Mouse (Mus musculus) ovary, postnatal 10 days (tissue): ENCODE measurements around the gene Rab27a.

Experiments used
- DNase-seq: peaks from one replicate; pipeline ENCODE4 v3.0.0; 2022; ENCODE audit warnings: low spot score

Gene Rab27a

GRCm38 (mm10) chr9:73044146-73045079 is at the start of gene Rab27a:
Gene Rab27a (plus strand): TSS chr9:73044854.
- peak; percentile 39 for DNase-seq

DNA sequence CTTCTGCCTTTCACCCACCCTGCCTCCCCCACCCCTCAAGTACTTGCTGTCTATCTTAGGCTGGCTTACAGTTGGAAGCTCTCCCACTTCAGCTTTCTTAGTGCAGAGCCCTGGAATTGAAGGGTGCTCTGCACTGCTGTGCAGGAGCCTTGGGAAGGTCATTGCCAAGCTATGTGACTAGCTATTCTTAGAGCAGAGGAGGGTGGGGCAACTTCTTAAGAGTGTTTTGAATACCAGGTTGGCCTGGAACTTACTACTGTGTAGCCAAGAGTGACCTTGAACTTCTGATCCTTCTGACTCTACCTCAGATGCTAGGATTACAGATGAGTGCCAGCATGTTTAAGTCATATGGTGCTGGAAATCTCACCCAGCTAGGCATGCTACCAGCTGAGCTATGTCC is 48.5 kb upstream of the Rab27a start:
- DNase-seq: no peak

DNA sequence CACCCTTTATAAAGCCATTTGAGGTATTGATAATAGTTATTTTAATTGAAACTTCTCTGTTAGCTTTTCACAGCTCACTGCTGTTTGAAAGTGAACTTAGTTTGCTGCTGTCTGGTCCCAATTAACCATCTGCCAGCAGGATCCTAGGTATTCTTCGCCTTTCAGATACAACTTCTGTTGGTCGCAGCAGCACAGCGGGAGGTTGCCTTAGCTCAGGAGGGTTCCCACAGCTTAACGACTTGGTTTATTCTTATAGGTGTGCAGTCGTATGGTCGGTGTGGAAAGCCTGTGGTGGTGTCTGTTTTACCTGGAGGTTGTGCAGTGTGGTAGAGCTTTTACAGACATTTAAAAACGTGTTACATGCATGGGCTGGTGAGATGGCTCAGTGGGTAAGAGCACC is 47.8 kb upstream of the Rab27a start:
- no peak for DNase-seq

- DNase-seq: no peak
Measured at GRCm38 (mm10) chr9:73000487-73000886, 44.2 kb upstream of the Rab27a start.

DNA sequence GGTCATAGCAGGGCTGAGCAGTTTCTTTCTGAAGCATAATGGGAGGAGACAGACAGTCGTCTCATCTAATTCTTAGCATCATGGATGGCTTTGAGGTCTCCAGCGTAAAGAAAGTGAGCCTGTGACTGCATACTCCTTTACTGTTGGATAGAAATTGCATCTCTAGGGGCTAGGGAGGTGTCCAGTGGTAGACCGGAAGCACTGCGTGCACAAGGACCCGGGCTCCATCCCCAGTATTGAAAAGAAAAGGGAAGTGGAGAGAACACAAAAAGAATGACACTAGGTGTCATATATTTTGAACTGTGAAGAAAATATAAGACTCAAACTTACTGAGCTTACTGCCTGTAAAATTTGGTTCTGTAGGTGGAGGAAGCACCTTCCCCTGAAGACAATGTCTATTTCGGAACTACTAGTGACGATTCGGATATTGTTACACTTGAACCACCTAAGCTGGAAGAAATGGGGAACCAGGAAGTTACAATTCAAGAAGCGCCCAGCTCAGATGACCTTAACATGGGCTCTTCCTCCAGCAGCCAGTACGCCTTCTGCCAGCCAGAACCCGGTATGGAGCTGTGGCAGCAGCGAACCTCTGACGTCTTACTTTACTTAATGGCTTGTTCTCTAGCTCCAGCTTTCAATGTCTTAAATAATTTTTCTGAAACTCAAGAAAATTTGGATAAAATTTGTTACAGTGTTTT is 43.2 kb upstream of the Rab27a start:
- DNase-seq: no peak

DNA sequence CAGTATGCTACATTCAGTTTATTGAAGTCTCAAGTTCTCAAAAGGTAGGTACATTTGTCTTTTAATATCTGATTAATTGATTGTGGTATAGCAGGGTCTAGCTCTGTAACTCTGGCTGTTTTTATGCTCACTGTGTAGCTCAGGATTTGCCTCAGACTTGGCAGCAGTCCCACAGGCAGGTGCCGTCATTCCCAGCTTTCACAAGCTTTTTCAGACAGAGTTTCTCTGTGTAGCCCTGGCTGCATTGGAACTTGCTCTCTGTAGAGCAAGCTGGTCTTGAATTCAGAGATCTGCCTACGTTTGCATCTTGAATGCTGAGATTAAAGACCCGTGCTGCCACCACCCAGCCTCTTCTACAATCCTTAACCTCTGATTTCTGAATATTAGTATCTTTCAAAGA is 42.5 kb upstream of the Rab27a start:
- DNase-seq: no peak

- no peak for DNase-seq
Measured at GRCm38 (mm10) chr9:73004076-73004475, 40.6 kb upstream of the Rab27a start.

DNA sequence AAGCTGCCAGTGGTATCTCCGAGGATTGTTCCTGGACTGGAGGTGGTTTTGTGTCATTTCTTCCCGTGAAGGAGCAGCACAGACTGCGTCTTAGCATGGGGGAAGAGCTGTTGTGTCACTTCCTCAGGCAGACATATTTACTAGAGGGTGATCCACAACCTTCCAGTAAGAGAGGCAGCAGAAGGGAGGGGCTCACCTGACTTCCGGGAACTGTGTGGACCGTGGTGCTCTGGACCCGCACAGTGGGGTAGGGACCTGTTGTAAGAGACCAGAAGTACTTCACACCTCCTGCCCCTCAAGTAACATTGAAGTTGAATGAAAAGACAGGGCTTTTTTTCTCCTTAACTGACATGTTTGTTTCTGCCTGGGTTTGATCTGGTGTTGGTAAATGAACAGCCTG is 39.5 kb upstream of the Rab27a start:
- no peak for DNase-seq

- DNase-seq: no peak
Measured at GRCm38 (mm10) chr9:73006175-73006574, 38.5 kb upstream of the Rab27a start.

DNA sequence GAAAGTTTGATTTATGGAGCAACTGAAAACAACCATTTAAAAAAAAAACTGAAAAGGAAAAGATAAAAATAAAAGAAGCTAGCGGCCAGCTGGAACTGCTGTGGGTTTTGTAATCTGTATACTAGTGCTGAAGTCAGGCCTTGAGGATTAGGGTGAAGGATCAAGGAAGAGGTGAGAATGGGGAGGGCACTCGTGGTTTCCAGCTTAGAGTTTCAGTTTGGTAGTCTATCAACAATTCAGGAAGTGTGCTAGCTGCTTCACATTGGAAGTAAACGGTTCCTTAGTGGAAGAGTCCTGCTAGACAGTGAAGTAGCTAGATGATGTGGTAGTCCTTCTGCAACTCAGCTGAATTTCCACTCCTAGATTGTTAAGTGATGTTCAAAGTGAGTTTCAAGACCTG is 36.3 kb upstream of the Rab27a start:
- no peak for DNase-seq

DNA sequence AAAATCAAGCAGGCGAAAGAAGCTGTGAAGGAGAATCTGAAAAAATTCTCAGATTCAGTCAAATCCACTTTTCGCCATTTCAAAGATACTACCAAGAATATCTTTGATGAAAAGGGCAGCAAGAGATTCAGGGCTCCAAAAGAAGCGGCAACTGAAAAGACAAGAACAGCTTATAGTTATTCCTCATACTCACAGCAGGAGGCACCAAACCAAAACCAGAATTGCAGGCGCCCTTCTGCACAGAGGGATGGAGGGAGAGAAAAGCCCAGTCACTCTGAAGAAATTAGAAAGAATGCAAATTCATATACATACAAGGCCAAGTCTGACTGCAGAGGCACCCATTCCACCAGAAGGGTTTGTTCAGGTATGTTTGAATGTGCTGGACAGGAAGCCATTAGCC is 32.0 kb upstream of the Rab27a start:
- DNase-seq: no peak

GRCm38 (mm10) chr9:73014724-73015123 is 29.9 kb upstream of the Rab27a start:
- DNase-seq: no peak

GRCm38 (mm10) chr9:73019841-73020240 is 24.8 kb upstream of the Rab27a start:
- DNase-seq: no peak

DNA sequence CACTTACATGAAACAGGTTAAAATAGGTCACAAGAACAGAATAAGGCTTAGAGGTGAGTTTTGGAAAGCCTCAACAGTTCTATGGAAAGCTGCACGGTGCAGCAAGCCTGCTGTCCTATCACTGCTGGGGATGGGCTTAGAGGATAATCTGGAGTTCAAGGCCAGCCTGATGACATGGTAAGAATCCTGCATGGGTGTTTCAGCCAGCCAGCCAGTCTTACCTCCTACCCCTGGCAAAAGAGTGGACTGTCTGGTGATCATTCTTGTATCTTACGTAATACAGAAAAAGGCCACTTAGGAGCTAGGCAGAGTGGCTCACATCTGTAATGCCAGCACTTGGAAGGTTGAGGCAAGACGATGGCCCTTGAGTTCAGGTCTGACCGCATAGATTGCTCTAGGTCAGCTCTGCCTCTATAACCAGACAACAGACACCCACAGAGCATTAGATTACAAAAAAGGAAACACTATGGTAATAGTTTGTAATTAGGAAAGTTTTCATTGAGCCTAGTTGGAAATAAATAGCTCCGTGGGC is 24.0 kb upstream of the Rab27a start:
- DNase-seq: no peak

- DNase-seq: no peak
Measured at GRCm38 (mm10) chr9:73025818-73026636, 18.6 kb upstream of the Rab27a start.

DNA sequence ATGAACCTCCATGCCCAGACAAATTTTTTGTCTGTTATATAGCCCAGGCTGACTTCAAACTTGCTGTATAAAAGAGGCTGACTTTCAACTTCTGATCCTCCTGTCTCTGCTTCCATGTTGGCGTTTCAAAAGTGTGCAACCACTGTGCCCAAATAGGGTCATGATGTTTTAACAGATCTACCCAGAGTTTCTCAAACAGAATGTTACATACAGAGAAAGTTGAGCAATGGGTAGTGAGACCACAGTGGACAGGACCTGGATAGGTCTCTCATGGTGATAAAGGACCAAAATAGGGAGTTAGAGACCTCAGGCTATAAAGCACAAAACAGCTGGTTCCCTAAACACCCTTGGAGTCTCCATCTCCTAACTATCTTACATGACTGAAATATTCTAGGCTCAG is 14.2 kb upstream of the Rab27a start:
- DNase-seq: no peak

- DNase-seq: no peak
Measured at GRCm38 (mm10) chr9:73031421-73031820, 13.2 kb upstream of the Rab27a start.

DNA sequence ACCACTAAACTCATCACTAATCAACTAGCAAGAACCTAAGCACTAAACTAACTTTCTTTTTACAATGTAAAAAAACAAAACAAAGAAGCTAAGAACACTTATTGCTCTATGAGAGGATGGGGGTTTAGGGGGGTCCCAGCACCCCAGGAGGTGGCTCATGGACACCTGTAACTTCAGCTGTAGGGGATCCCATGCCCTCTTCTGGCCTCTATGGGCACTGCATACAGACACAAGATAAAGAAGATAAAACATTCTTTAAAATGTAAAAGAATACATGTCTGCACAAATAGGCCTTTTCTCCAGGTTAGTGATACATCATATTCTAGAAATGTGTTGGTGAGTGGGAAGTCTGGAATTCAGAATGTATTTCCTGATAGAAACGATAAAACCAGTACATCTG is 11.2 kb upstream of the Rab27a start:
- DNase-seq: no peak

- peak; percentile 84 for DNase-seq
Measured at GRCm38 (mm10) chr9:73039222-73039945, 5.3 kb upstream of the Rab27a start.

DNA sequence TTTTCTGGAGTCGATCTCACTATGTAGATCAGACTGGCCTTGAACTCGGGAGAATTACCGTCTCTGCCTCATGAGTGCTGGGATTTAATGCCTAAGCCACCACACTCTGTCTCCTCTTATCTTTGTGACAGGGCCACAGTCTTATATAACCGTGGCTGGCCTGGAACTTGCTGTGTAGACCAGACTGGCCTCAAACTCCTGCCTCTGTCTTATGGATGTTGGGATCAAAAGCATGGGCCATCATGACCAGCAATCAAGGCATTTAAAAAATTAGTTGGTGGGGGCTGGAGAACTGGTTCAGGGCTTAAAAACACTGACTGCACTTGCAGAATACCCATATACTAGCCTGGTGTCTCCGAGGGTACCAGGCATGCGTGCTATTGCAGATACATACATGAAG is 4.6 kb upstream of the Rab27a start, which contains the start of gene Pigb:
Gene Pigb, minus strand, starts transcription at position 299 of the 400 bp plus-strand sequence.
- DNase-seq: no peak

DNA sequence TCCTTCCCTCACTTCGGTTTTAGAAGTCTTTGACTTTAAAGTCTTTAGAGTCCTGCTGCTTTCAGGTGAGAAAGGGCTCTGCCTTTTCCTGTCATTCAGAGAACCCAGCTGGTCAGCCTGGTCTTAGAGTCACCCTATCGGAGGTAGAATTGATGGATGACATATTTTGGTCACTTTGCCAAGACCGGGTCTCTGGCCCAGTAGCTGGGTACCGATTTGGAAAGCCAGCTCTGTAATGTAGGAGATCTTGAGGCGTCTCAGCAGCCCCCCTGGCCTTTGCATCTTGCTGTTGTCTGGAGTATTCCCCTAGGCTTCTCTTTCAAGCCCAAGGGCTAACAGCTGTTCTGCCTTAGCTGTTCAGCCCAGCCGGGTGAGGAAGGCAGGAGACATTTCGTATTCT is 550 bp downstream of the Rab27a start:
- DNase-seq: no peak
